Mouse (Mus musculus): ENCODE data around the gene Klhl25. TPM values are rescaled to one million over a fixed set of nuclear protein-coding genes. Genes with fewer than 3 reads are reported as not detected.
"Not testable (repeated sequence)": the region's sequence is repeated elsewhere in the genome, so short reads cannot be mapped to it uniquely, and the experiment has no call there.

The Klhl25 gene
- total RNA-seq, 2 experiments from 2014 or later = 8.3 to 8.7 TPM

DNA sequence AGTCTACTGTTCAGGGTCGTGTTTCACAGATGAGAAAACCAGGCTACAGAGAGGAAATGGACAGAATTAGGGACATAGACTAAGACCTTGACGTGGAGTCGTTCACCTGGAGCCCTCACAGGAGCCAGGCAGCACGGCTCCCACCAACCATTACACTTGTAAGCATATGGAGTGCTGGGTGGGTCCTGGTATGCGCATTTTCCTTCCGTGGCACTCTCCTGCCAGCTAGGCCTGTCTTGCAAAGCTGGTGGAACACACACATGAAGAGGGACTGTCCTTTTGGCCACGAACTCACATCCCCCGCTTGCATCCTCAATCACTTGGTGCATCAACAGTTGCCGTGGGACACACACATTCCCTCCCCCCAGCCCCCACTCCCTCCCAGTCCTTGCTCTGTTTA, 22.4 kb downstream of the Klhl25 start:
- H3K27ac ChIP-seq = no peak overlapping the region
- TF ChIP-seq CTCF (conservative IDR thresholded peaks at IDR 0.05) = no peak
- H3K4me3 ChIP-seq = no peak overlapping the region
- DNase-seq (ENCODE audit: low spot score in 2 of 2) = no peak

- no peak overlapping the region for H3K27ac ChIP-seq
- no peak overlapping the region for H3K4me3 ChIP-seq
- no peak for DNase-seq (ENCODE audit: low spot score in 2 of 2)
- TF ChIP-seq CTCF (conservative IDR thresholded peaks at IDR 0.05) = no peak
Measured at GRCm38 (mm10) chr7:75872255-75872654, 24.1 kb downstream of the Klhl25 start.

DNA sequence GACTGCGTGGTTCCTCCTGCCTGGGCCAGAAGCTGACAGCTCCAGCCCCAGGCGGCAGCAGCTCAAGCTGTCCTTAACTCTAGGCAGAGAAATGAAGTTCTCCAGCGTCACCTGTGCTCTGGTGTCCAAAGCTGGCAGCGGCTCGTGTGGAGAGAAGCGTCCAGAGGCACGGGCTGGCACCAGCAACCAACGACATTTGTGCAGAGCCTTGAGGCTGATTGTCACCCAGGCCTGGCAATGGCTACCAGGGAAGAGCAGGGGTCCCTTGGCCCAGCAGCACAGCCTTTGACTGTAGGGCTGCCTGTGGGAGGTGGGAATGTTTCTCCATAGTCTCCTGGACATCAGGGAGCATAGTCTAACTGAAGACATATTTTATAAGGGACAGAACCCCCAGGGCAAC, 24.6 kb downstream of the Klhl25 start:
- no peak for DNase-seq (ENCODE audit: low spot score in 2 of 2)

DNA sequence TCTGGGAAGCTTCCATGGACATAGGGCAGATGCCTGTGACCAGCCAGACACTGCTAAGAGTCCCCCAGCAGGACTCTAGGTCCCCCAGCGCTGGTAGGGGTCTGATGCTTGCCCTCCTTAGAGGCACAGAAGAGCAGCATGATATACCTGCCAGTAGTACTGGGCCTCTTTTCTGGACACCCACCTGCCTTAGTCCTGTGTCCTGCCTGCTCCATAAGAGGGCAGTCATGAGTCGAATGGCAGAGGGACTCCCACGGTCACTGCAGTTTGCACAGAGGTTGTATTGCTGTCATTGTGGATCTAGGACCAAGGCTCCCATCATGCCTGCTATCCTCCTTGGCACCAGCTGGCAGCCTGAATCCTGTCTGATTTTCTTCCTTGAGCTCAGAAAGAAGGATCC, 25.1 kb downstream of the Klhl25 start:
- DNase-seq (ENCODE audit: low spot score in 2 of 2) = no peak
- TF ChIP-seq CTCF (conservative IDR thresholded peaks at IDR 0.05) = peak; percentile 70

More for the DNA sequence above, 24.6 kb downstream of the Klhl25 start:
- TF ChIP-seq CTCF (conservative IDR thresholded peaks at IDR 0.05) = no peak
- H3K27ac ChIP-seq = no peak overlapping the region
- H3K4me3 ChIP-seq = no peak overlapping the region

DNA sequence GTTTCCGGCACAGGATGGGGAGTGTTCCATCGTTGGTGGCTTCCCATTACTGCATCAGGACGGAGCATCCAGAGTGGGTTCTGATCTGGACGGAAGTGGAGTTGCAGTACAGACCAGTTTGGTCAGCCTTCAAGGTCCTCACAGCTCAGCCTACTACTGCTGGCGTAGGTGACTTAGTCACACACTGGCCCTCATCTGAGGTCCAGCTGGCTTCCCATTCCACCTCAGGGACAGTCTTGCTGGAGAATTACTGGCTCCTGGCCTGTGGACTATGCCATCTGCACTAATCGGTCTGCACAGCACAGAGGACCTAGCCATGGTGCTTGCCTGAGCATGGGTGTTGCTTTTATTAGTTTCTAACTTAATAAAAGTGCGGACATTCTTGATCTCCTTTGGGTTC, 25.6 kb downstream of the Klhl25 start:
- no peak for DNase-seq (ENCODE audit: low spot score in 2 of 2)
- TF ChIP-seq CTCF (conservative IDR thresholded peaks at IDR 0.05) = no peak
- no peak overlapping the region for H3K27ac ChIP-seq
- no peak overlapping the region for H3K4me3 ChIP-seq

More for the DNA sequence above, 25.1 kb downstream of the Klhl25 start:
- H3K27ac ChIP-seq = no peak overlapping the region
- no peak overlapping the region for H3K4me3 ChIP-seq

- H3K27ac ChIP-seq; DNase-seq (ENCODE audit: low spot score in 2 of 2); H3K4me3 ChIP-seq: not testable (repeated sequence)
Measured at GRCm38 (mm10) chr7:75879436-75879835, 31.3 kb downstream of the Klhl25 start.

DNA sequence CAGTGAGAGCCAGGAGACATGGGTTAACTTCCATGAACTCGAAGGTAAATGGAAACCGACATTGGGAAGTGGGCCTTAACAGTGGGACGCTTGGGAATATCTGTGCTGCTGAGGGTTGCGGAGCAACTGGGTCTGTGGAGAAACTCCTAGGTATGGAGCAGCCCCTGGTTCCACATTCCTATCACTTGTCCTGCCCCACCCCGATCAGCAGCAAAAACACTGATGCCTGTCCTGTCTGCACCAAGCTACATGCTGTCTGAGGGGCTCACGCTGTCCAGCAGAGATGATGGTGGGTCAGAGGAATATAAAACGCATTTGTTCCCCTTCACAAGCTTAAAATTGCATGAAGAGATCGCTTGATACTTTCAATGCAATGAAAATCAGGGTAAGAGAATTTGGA, 32.1 kb downstream of the Klhl25 start:
- TF ChIP-seq CTCF (conservative IDR thresholded peaks at IDR 0.05) = no peak
- no peak overlapping the region for H3K27ac ChIP-seq

GRCm38 (mm10) chr7:75880650-75881049, 32.5 kb downstream of the Klhl25 start:
- DNase-seq (ENCODE audit: low spot score in 2 of 2) = peak; percentile 71 to 87
- TF ChIP-seq CTCF (conservative IDR thresholded peaks at IDR 0.05) = peak; percentile 95
- Histone ChIP-seq H3K27ac (no peak overlapping the region), H3K4me3 (no peak overlapping the region)

More for the DNA sequence above, 32.1 kb downstream of the Klhl25 start:
- H3K4me3 ChIP-seq = no peak overlapping the region
- DNase-seq (ENCODE audit: low spot score in 2 of 2) = no peak

DNA sequence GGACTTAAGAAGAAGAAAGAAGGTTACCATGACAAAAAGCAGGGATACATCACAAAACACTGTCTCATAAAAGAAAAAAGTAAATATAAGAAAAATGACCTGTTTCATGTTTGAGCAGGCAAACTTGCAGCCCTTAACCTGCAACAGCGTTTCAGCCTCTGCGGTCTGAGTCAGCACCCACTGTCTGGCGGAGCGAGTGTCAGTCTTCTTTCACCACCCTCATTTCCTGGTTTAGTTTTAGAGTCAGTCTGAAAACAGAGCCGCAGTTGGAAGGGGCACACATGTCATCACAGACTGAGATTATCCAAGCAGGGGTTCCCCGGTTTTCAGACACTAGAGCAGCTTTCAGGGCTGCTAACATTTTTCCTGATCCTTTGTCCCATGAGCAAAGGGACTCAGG, 33.3 kb downstream of the Klhl25 start:
- Histone ChIP-seq H3K27ac (no peak overlapping the region), H3K4me3 (no peak overlapping the region)
- no peak for DNase-seq (ENCODE audit: low spot score in 2 of 2)
- TF ChIP-seq CTCF (conservative IDR thresholded peaks at IDR 0.05) = no peak

GRCm38 (mm10) chr7:75881791-75882190, 33.7 kb downstream of the Klhl25 start:
- no peak overlapping the region for H3K27ac ChIP-seq
- DNase-seq (ENCODE audit: low spot score in 2 of 2) = no peak
- TF ChIP-seq CTCF (conservative IDR thresholded peaks at IDR 0.05) = no peak

GRCm38 (mm10) chr7:75891466-75891865, 43.4 kb downstream of the Klhl25 start:
- no peak for DNase-seq (ENCODE audit: low spot score in 2 of 2)

More at GRCm38 (mm10) chr7:75881791-75882190, 33.7 kb downstream of the Klhl25 start:
- no peak overlapping the region for H3K4me3 ChIP-seq

GRCm38 (mm10) chr7:75892737-75893136, 44.6 kb downstream of the Klhl25 start:
- no peak overlapping the region for H3K4me3 ChIP-seq
- no peak for DNase-seq (ENCODE audit: low spot score in 2 of 2)
- no peak for TF ChIP-seq CTCF (conservative IDR thresholded peaks at IDR 0.05)
- no peak overlapping the region for H3K27ac ChIP-seq

More at GRCm38 (mm10) chr7:75891466-75891865, 43.4 kb downstream of the Klhl25 start:
- TF ChIP-seq CTCF (conservative IDR thresholded peaks at IDR 0.05) = no peak
- Histone ChIP-seq H3K4me3 (no peak overlapping the region), H3K27ac (no peak overlapping the region)

GRCm38 (mm10) chr7:75893709-75894108, 45.6 kb downstream of the Klhl25 start:
- Histone ChIP-seq H3K4me3 (no peak overlapping the region), H3K27ac (no peak overlapping the region)
- DNase-seq (ENCODE audit: low spot score in 2 of 2) = no peak
- TF ChIP-seq CTCF (conservative IDR thresholded peaks at IDR 0.05) = no peak

GRCm38 (mm10) chr7:75897041-75897440, 48.9 kb downstream of the Klhl25 start:
- Histone ChIP-seq H3K4me3 (no peak overlapping the region), H3K27ac (no peak overlapping the region)
- TF ChIP-seq CTCF (conservative IDR thresholded peaks at IDR 0.05) = no peak
- no peak for DNase-seq (ENCODE audit: low spot score in 2 of 2)

- DNase-seq (ENCODE audit: low spot score in 2 of 2) = no peak
- Histone ChIP-seq H3K4me3 (no peak overlapping the region), H3K27ac (no peak overlapping the region)
- no peak for TF ChIP-seq CTCF (conservative IDR thresholded peaks at IDR 0.05)
Measured at GRCm38 (mm10) chr7:75899102-75899501, 51.0 kb downstream of the Klhl25 start.
